Mouse (Mus musculus) kidney, adult 11 months (tissue): Measurements from ENCODE around the gene Cdc42ep4.

ENCODE experiments used
- DNase-seq: peaks from one replicate; pipeline ENCODE4 v3.0.0; 2022

Gene Cdc42ep4

GRCm38 (mm10) chr11:113776851-113777511 lies 25.3 kb upstream of the Cdc42ep4 start:
- no peak for DNase-seq

- DNase-seq, result no peak
These were observed 23.1 kb upstream of the Cdc42ep4 start for GRCm38 (mm10) chr11:113774773-113775172.

GRCm38 (mm10) chr11:113773191-113773590 lies 21.5 kb upstream of the Cdc42ep4 start:
- no peak for DNase-seq

GRCm38 (mm10) chr11:113771187-113771586 lies 19.5 kb upstream of the Cdc42ep4 start:
- DNase-seq, result no peak

- no peak for DNase-seq
These were observed 16.7 kb upstream of the Cdc42ep4 start for GRCm38 (mm10) chr11:113768356-113768755.

GRCm38 (mm10) chr11:113767285-113767684 lies 15.6 kb upstream of the Cdc42ep4 start:
- DNase-seq, result no peak

GRCm38 (mm10) chr11:113766284-113766985 lies 14.8 kb upstream of the Cdc42ep4 start:
- no peak for DNase-seq

- no peak for DNase-seq
These were observed 12.6 kb upstream of the Cdc42ep4 start for GRCm38 (mm10) chr11:113764132-113764849.

GRCm38 (mm10) chr11:113763449-113763848 lies 11.8 kb upstream of the Cdc42ep4 start:
- DNase-seq, result no peak

- DNase-seq, result no peak
These were observed 10.6 kb upstream of the Cdc42ep4 start for GRCm38 (mm10) chr11:113762136-113762797.

- no peak for DNase-seq
These were observed 10.0 kb upstream of the Cdc42ep4 start for GRCm38 (mm10) chr11:113761646-113762045.

- no peak for DNase-seq
These were observed 8.8 kb upstream of the Cdc42ep4 start for GRCm38 (mm10) chr11:113760476-113760875.

- no peak for DNase-seq
These were observed 7.2 kb upstream of the Cdc42ep4 start for GRCm38 (mm10) chr11:113758851-113759250.

GRCm38 (mm10) chr11:113756578-113756977 lies 4.9 kb upstream of the Cdc42ep4 start:
- DNase-seq, result no peak

GRCm38 (mm10) chr11:113755878-113756277 lies 4.2 kb upstream of the Cdc42ep4 start:
- no peak for DNase-seq

- no peak for DNase-seq
These were observed 3.2 kb upstream of the Cdc42ep4 start for GRCm38 (mm10) chr11:113754845-113755244.

- no peak for DNase-seq
These were observed 1.2 kb upstream of the Cdc42ep4 start for GRCm38 (mm10) chr11:113752685-113753430.

- DNase-seq, result no peak
These were observed 529 bp upstream of the Cdc42ep4 start for GRCm38 (mm10) chr11:113752158-113752661.

GRCm38 (mm10) chr11:113750571-113751483 lies 854 bp downstream of the Cdc42ep4 start:
- DNase-seq, result peak; percentile 81

- peak; percentile 50 for DNase-seq
These were observed 1.8 kb downstream of the Cdc42ep4 start for GRCm38 (mm10) chr11:113749749-113750351.
